Mouse (Mus musculus): ENCODE results near the gene Grid1. TPM values are rescaled to one million over a fixed set of nuclear protein-coding genes. Genes with fewer than 3 reads are reported as not detected.

Gene Grid1
- polyA plus RNA-seq, 1 experiment from 2014 or later = 0.02 TPM

GRCm38 (mm10) chr14:35157069-35157655 is 337.3 kb downstream of the Grid1 start:
- H3K4me1 ChIP-seq (ENCODE audit: control insufficient read depth, low read depth, low read length) = no peaks in the 10 kb centered on the region; the same call in 1 of the 2 replicates
- 61% methylated on average over 7 of the region's 7 CpGs for WGBS (ENCODE audit: insufficient replicate concordance)
- ATAC-seq (ENCODE audit: low read depth) = no peak

GRCm38 (mm10) chr14:35159296-35159695 is 339.4 kb downstream of the Grid1 start:
- Histone ChIP-seq H3K27ac (ENCODE audit: low read length) (no peak overlapping the region), H3K9ac (ENCODE audit: low read depth, low read length) (no peak overlapping the region), H3K4me3 (ENCODE audit: low read depth, low read length) (no peak overlapping the region), H3K4me1 (ENCODE audit: control insufficient read depth, low read depth, low read length) (no peaks in the 10 kb centered on the region; the same call in 1 of the 2 replicates), H3K4me2 (ENCODE audit: low read depth, low read length) (no peak overlapping the region), H3K27me3 (ENCODE audit: control insufficient read depth, insufficient read depth, low read depth, low read length) (no peaks in the 10 kb centered on the region), H3K36me3 (ENCODE audit: control insufficient read depth, insufficient read depth) (no peaks in the 10 kb centered on the region), H3K9me3 (replicated peaks; ENCODE audit: control insufficient read depth, low read length) (no peaks in the 10 kb centered on the region)
- 64% methylated on average over 2 of the region's 2 CpGs for WGBS (ENCODE audit: insufficient replicate concordance)
- ATAC-seq (ENCODE audit: low read depth) = no peak

More at GRCm38 (mm10) chr14:35157069-35157655, 337.3 kb downstream of the Grid1 start:
- H3K9me3 ChIP-seq (replicated peaks; ENCODE audit: control insufficient read depth, low read length) = no peaks in the 10 kb centered on the region
- no peaks in the 10 kb centered on the region for H3K27me3 ChIP-seq (ENCODE audit: control insufficient read depth, insufficient read depth, low read depth, low read length)
- no peak overlapping the region for H3K4me3 ChIP-seq (ENCODE audit: low read depth, low read length)
- H3K4me2 ChIP-seq (ENCODE audit: low read depth, low read length) = no peak overlapping the region
- H3K27ac ChIP-seq (ENCODE audit: low read length) = no peak overlapping the region
- H3K36me3 ChIP-seq (ENCODE audit: control insufficient read depth, insufficient read depth) = no peaks in the 10 kb centered on the region
- no peak overlapping the region for H3K9ac ChIP-seq (ENCODE audit: low read depth, low read length)

- Histone ChIP-seq H3K4me1 (ENCODE audit: control insufficient read depth, low read depth, low read length) (no peaks in the 10 kb centered on the region), H3K36me3 (ENCODE audit: control insufficient read depth, insufficient read depth) (no peaks in the 10 kb centered on the region), H3K4me2 (ENCODE audit: low read depth, low read length) (no peak overlapping the region), H3K27ac (ENCODE audit: low read length) (no peak overlapping the region), H3K9me3 (replicated peaks; ENCODE audit: control insufficient read depth, low read length) (no peaks in the 10 kb centered on the region), H3K4me3 (ENCODE audit: low read depth, low read length) (no peak overlapping the region), H3K9ac (ENCODE audit: low read depth, low read length) (no peak overlapping the region), H3K27me3 (ENCODE audit: control insufficient read depth, insufficient read depth, low read depth, low read length) (no peaks in the 10 kb centered on the region)
- 40% methylated on average over 2 of the region's 2 CpGs for WGBS (ENCODE audit: insufficient replicate concordance)
- ATAC-seq (ENCODE audit: low read depth) = no peak
Measured at GRCm38 (mm10) chr14:35167451-35167850, 347.5 kb downstream of the Grid1 start.

- Histone ChIP-seq H3K4me1 (ENCODE audit: control insufficient read depth, low read depth, low read length) (no peaks in the 10 kb centered on the region), H3K4me3 (ENCODE audit: low read depth, low read length) (no peak overlapping the region), H3K9me3 (replicated peaks; ENCODE audit: control insufficient read depth, low read length) (no peaks in the 10 kb centered on the region), H3K27me3 (ENCODE audit: control insufficient read depth, insufficient read depth, low read depth, low read length) (no peaks in the 10 kb centered on the region), H3K4me2 (ENCODE audit: low read depth, low read length) (no peak overlapping the region), H3K36me3 (ENCODE audit: control insufficient read depth, insufficient read depth) (no peaks in the 10 kb centered on the region), H3K27ac (ENCODE audit: low read length) (no peak overlapping the region), H3K9ac (ENCODE audit: low read depth, low read length) (no peak overlapping the region)
- WGBS (ENCODE audit: insufficient replicate concordance) = 26% methylated on average over 1 of the region's 1 CpGs
- ATAC-seq (ENCODE audit: low read depth) = no peak
Measured at GRCm38 (mm10) chr14:35173861-35174260, 354.0 kb downstream of the Grid1 start.

- WGBS (ENCODE audit: insufficient replicate concordance) = 71% methylated on average over 3 of the region's 3 CpGs
- Histone ChIP-seq H3K27ac (ENCODE audit: low read length) (no peak overlapping the region), H3K27me3 (ENCODE audit: control insufficient read depth, insufficient read depth, low read depth, low read length) (no peaks in the 10 kb centered on the region), H3K4me3 (ENCODE audit: low read depth, low read length) (no peak overlapping the region), H3K9me3 (replicated peaks; ENCODE audit: control insufficient read depth, low read length) (no peaks in the 10 kb centered on the region), H3K4me1 (ENCODE audit: control insufficient read depth, low read depth, low read length) (no peaks in the 10 kb centered on the region), H3K36me3 (ENCODE audit: control insufficient read depth, insufficient read depth) (no peaks in the 10 kb centered on the region), H3K9ac (ENCODE audit: low read depth, low read length) (no peak overlapping the region), H3K4me2 (ENCODE audit: low read depth, low read length) (no peak overlapping the region)
- ATAC-seq (ENCODE audit: low read depth) = no peak
Measured at GRCm38 (mm10) chr14:35176021-35176420, 356.1 kb downstream of the Grid1 start.

- H3K4me1 ChIP-seq (ENCODE audit: control insufficient read depth, low read depth, low read length) = no peaks in the 10 kb centered on the region
- H3K36me3 ChIP-seq (ENCODE audit: control insufficient read depth, insufficient read depth) = no peaks in the 10 kb centered on the region
- no peak overlapping the region for H3K4me3 ChIP-seq (ENCODE audit: low read depth, low read length)
- H3K27me3 ChIP-seq (ENCODE audit: control insufficient read depth, insufficient read depth, low read depth, low read length) = no peaks in the 10 kb centered on the region
- no peak overlapping the region for H3K9ac ChIP-seq (ENCODE audit: low read depth, low read length)
- H3K9me3 ChIP-seq (replicated peaks; ENCODE audit: control insufficient read depth, low read length) = no peaks in the 10 kb centered on the region
- no peak overlapping the region for H3K4me2 ChIP-seq (ENCODE audit: low read depth, low read length)
- no peak for ATAC-seq (ENCODE audit: low read depth)
- no peak overlapping the region for H3K27ac ChIP-seq (ENCODE audit: low read length)
Measured at GRCm38 (mm10) chr14:35179076-35179475, 359.2 kb downstream of the Grid1 start.

- no peaks in the 10 kb centered on the region for H3K27me3 ChIP-seq (ENCODE audit: control insufficient read depth, insufficient read depth, low read depth, low read length)
- no peak for ATAC-seq (ENCODE audit: low read depth)
- no peak overlapping the region for H3K9ac ChIP-seq (ENCODE audit: low read depth, low read length)
- 33% methylated on average over 1 of the region's 1 CpGs for WGBS (ENCODE audit: insufficient replicate concordance)
- no peak overlapping the region for H3K4me2 ChIP-seq (ENCODE audit: low read depth, low read length)
- H3K4me1 ChIP-seq (ENCODE audit: control insufficient read depth, low read depth, low read length) = no peaks in the 10 kb centered on the region
- no peaks in the 10 kb centered on the region for H3K36me3 ChIP-seq (ENCODE audit: control insufficient read depth, insufficient read depth)
- H3K4me3 ChIP-seq (ENCODE audit: low read depth, low read length) = no peak overlapping the region
- no peaks in the 10 kb centered on the region for H3K9me3 ChIP-seq (replicated peaks; ENCODE audit: control insufficient read depth, low read length)
- H3K27ac ChIP-seq (ENCODE audit: low read length) = no peak overlapping the region
Measured at GRCm38 (mm10) chr14:35185399-35185798, 365.5 kb downstream of the Grid1 start.

- H3K4me3 ChIP-seq (ENCODE audit: low read depth, low read length) = no peak overlapping the region
- no peaks in the 10 kb centered on the region for H3K27me3 ChIP-seq (ENCODE audit: control insufficient read depth, insufficient read depth, low read depth, low read length)
- WGBS (ENCODE audit: insufficient replicate concordance) = 74% methylated on average over 6 of the region's 6 CpGs
- no peak overlapping the region for H3K9ac ChIP-seq (ENCODE audit: low read depth, low read length)
- no peaks in the 10 kb centered on the region for H3K9me3 ChIP-seq (replicated peaks; ENCODE audit: control insufficient read depth, low read length)
- H3K4me2 ChIP-seq (ENCODE audit: low read depth, low read length) = no peak overlapping the region
- no peaks in the 10 kb centered on the region for H3K4me1 ChIP-seq (ENCODE audit: control insufficient read depth, low read depth, low read length)
- no peak overlapping the region for H3K27ac ChIP-seq (ENCODE audit: low read length)
- ATAC-seq (ENCODE audit: low read depth) = no peak
- no peaks in the 10 kb centered on the region for H3K36me3 ChIP-seq (ENCODE audit: control insufficient read depth, insufficient read depth)
Measured at GRCm38 (mm10) chr14:35192256-35192655, 372.3 kb downstream of the Grid1 start.

GRCm38 (mm10) chr14:35197371-35197770 is 377.5 kb downstream of the Grid1 start:
- ATAC-seq (ENCODE audit: low read depth) = no peak
- Histone ChIP-seq H3K27me3 (ENCODE audit: control insufficient read depth, insufficient read depth, low read depth, low read length) (no peaks in the 10 kb centered on the region), H3K4me2 (ENCODE audit: low read depth, low read length) (no peak overlapping the region), H3K9ac (ENCODE audit: low read depth, low read length) (no peak overlapping the region), H3K4me1 (ENCODE audit: control insufficient read depth, low read depth, low read length) (no peaks in the 10 kb centered on the region), H3K27ac (ENCODE audit: low read length) (no peak overlapping the region), H3K36me3 (ENCODE audit: control insufficient read depth, insufficient read depth) (no peaks in the 10 kb centered on the region), H3K9me3 (replicated peaks; ENCODE audit: control insufficient read depth, low read length) (no peaks in the 10 kb centered on the region), H3K4me3 (ENCODE audit: low read depth, low read length) (no peak overlapping the region)
- 47% methylated on average over 3 of the region's 3 CpGs for WGBS (ENCODE audit: insufficient replicate concordance)
